ENCODE assay signal across 8 mouse cellular contexts in genomic region chr10:21923495-21923952, GRCm38 (mm10). TPM values are rescaled to one million over a fixed set of nuclear protein-coding genes. Genes with fewer than 3 reads are reported as not detected.
DNase-seq lines count a peak whose midpoint lies in the region; ATAC-seq and TF ChIP-seq lines count a peak whose summit lies in the region.

No protein-coding gene starts in this region.

- peaks cover 22% of the 10 kb centered on the region for H3K4me1 ChIP-seq in cerebellum, adult 2 months (ENCODE audit: control insufficient read depth, insufficient read depth, low read length)
- peaks cover 12% of the 10 kb centered on the region for H3K4me1 ChIP-seq in midbrain, embryonic 11.5 days (ENCODE audit: control insufficient read depth, insufficient read depth, low read length)
- peaks cover 13% of the 10 kb centered on the region for H3K4me1 ChIP-seq in stomach, embryonic 16.5 days (ENCODE audit: control insufficient read depth, insufficient read depth, low read length)

- 45% methylated on average over 9 of the region's 9 CpGs for WGBS in cerebellum, adult 2 months
- WGBS in midbrain, embryonic 11.5 days, result 6% methylated on average over 9 of the region's 9 CpGs
- 25% methylated on average over 9 of the region's 9 CpGs for WGBS in stomach, embryonic 16.5 days

- peak; percentile 75 for DNase-seq in ES-CJ7 (ENCODE audit: low read depth, low spot score)
- peak; percentile 34 to 45 for DNase-seq in cerebellum, adult 2 months
- peak; percentile 16 to 59 for DNase-seq in frontal cortex, adult 2 months (ENCODE audit: extremely low spot score in 1 of 2, low spot score in 1 of 2)
- DNase-seq in heart, postnatal 25 days (ENCODE audit: low spot score), result peak; percentile 61
- DNase-seq in kidney, postnatal 4 days, result peak; percentile 64 to 74
- peak; percentile 93 for DNase-seq in midbrain, embryonic 11.5 days (ENCODE audit: low spot score, missing footprints)
- no peak for DNase-seq in urinary bladder, postnatal 25 days (ENCODE audit: low spot score)

- H3K4me2 ChIP-seq in midbrain, embryonic 11.5 days, result peak overlapping the region; percentile 29
- H3K4me2 ChIP-seq in stomach, embryonic 16.5 days (ENCODE audit: low read depth, low read length), result peak overlapping the region; percentile 33

- no peak for TF ChIP-seq CTCF in cerebellum, adult 2 months (IDR thresholded peaks at IDR 0.05; ENCODE audit: borderline replicate concordance, insufficient read depth, low read depth, low read length)

- peak overlapping the region; percentile 28; the same call in 1 of the 2 replicates for H3K9ac ChIP-seq in midbrain, embryonic 11.5 days (ENCODE audit: low read length)
- no peak overlapping the region for H3K9ac ChIP-seq in stomach, embryonic 16.5 days (ENCODE audit: low read length)

- no peaks in the 10 kb centered on the region for H3K9me3 ChIP-seq in midbrain, embryonic 11.5 days (ENCODE audit: control insufficient read depth, low read length)
- H3K9me3 ChIP-seq in stomach, embryonic 16.5 days (replicated peaks; ENCODE audit: control insufficient read depth, low read length), result no peaks in the 10 kb centered on the region

- peak; percentile 87 for ATAC-seq in midbrain, embryonic 11.5 days (ENCODE audit: low FRiP score)
- ATAC-seq in stomach, embryonic 16.5 days (ENCODE audit: insufficient read depth, low FRiP score), result peak; percentile 60; the same call in 1 of the 2 replicates

- H3K27me3 ChIP-seq in cerebellum, adult 2 months (ENCODE audit: control insufficient read depth, insufficient read depth, low read length), result no peaks in the 10 kb centered on the region
- H3K27me3 ChIP-seq in midbrain, embryonic 11.5 days (ENCODE audit: control insufficient read depth, insufficient read depth, low read length), result no peaks in the 10 kb centered on the region
- no peaks in the 10 kb centered on the region for H3K27me3 ChIP-seq in stomach, embryonic 16.5 days (ENCODE audit: control insufficient read depth, insufficient read depth, low read length)

- no peak for TF ChIP-seq POLR2A in cerebellum, adult 2 months (IDR thresholded peaks at IDR 0.05; ENCODE audit: borderline replicate concordance, insufficient read depth, low read length)

- intact Hi-C loops in heart, postnatal 25 days (cut with DNase I), result loop anchor here (5.0 kb wide), 1 partner anchor 69 kb away; no protein-coding TSS in a partner anchor

- no peaks in the 10 kb centered on the region for H3K36me3 ChIP-seq in midbrain, embryonic 11.5 days (ENCODE audit: control insufficient read depth, insufficient read depth, low read length)
- no peaks in the 10 kb centered on the region for H3K36me3 ChIP-seq in stomach, embryonic 16.5 days (ENCODE audit: control insufficient read depth, insufficient read depth, low read length)

- H3K27ac ChIP-seq in cerebellum, adult 2 months (ENCODE audit: insufficient read depth, low read length), result peak overlapping the region; percentile 69
- no peak overlapping the region; the same call in 1 of the 2 replicates for H3K27ac ChIP-seq in midbrain, embryonic 11.5 days (ENCODE audit: low read depth, low read length)
- H3K27ac ChIP-seq in stomach, embryonic 16.5 days (ENCODE audit: low read length), result no peak overlapping the region

- no peak overlapping the region for H3K4me3 ChIP-seq in cerebellum, adult 2 months (replicated peaks; ENCODE audit: insufficient read depth, low read depth, low read length)
- no peak overlapping the region for H3K4me3 ChIP-seq in midbrain, embryonic 11.5 days (ENCODE audit: low read depth, low read length)
- no peak overlapping the region for H3K4me3 ChIP-seq in stomach, embryonic 16.5 days (replicated peaks; ENCODE audit: low read length)

RNA-seq across cellular contexts. Expression of gene Sgk1, which starts 41.5 kb away (rescaled TPM):
- polyA plus RNA-seq in cerebellum, adult 2 months (2012; rRNA removed), result 40.4 and 56.6 TPM in 2 replicates
- 42.8 and 50.9 TPM in 2 replicates for polyA plus RNA-seq in frontal cortex, adult 2 months (2012; rRNA removed)
- 10 to 100 TPM; 46.0 to 51.8 TPM for total RNA-seq in heart, postnatal 25 days (2021)
- 20.8 and 25.7 TPM in 2 replicates for polyA plus RNA-seq in midbrain, embryonic 11.5 days (2014; fragmentation: Nextera tagmentation; extraction: Ambion mirVana)
- polyA plus RNA-seq in stomach, embryonic 16.5 days (2015; fragmentation: Nextera tagmentation; extraction: Ambion mirVana), result 34.3 and 35.9 TPM in 2 replicates
